Mouse (Mus musculus): ENCODE results near the gene Pym1. TPM values are rescaled to one million over a fixed set of nuclear protein-coding genes. Genes with fewer than 3 reads are reported as not detected.
A peak's percentile ranks its signal among the peaks of the same experiment; 100 is the strongest.
"Not testable (repeated sequence)": the region's sequence is repeated elsewhere in the genome, so short reads cannot be mapped to it uniquely, and the experiment has no call there.

The Pym1 gene
- polyA plus RNA-seq (2012; rRNA removed) = 38.3 and 44.6 TPM in 2 replicates

DNA sequence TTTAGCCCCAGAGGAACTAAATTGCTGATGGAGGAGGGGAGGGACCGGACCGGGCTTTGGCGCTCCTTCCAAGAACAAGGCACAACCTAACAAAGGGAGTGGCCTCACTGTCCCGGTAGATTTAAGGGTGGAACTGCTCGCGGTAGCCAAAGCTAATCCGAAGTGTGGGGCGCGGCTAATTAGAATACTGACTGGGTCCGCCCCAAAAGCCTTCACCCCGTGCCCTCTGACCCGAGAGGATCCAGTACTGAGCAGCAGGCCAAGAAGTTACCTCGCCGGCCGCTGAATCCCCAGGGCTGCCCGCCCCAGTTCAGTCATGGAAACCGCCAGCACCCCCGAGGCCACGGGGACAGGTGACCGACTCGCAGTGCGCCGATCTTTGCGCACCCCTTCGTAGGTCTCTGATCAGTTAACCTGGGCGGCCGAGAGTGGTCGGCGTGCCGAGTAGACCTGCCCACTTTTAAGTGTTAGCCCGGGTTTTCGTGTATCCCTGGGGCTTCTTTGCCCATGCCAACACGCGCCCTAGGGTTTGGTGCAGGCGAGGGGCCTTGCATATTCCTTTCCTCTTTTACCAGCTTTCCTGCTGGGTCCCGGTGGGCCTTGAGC is at the start of gene Pym1:
Gene Pym1 (plus strand): TSS at position 244 of the 606 bp plus-strand sequence.
- DNase-seq (ENCODE audit: extremely low spot score in 1 of 2, low spot score in 1 of 2) = peak; percentile 12 to 40

- no peak for DNase-seq (ENCODE audit: extremely low spot score in 1 of 2, low spot score in 1 of 2)
Observed at GRCm38 (mm10) chr10:128699006-128699405, 48.7 kb upstream of the Pym1 start.

DNA sequence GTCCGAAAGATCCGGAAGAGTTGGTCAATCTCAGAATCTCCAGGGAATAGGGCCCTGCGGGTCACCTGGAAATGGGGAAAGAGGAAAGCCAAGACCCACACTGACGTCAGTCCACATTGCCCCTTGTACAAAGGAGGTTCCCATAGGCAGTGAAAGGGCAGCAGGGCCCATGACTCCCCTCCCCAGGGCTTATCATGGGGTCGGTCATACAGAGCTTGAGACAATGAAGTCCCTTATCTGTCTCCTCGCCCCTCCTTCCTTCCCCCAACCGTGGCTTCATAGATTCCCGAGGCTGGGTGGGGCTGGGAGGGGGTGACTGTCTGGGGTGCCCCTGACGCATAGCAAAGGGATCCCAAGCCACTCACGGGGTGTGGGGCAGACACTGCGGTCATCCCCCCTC is 48.1 kb upstream of the Pym1 start:
- no peak for DNase-seq (ENCODE audit: extremely low spot score in 1 of 2, low spot score in 1 of 2)

- no peak for DNase-seq (ENCODE audit: extremely low spot score in 1 of 2, low spot score in 1 of 2)
Observed at GRCm38 (mm10) chr10:128700712-128701111, 47.0 kb upstream of the Pym1 start.

- no peak for DNase-seq (ENCODE audit: extremely low spot score in 1 of 2, low spot score in 1 of 2)
Observed at GRCm38 (mm10) chr10:128702328-128703007, 45.2 kb upstream of the Pym1 start.

- DNase-seq (ENCODE audit: extremely low spot score in 1 of 2, low spot score in 1 of 2) = no peak
Observed at GRCm38 (mm10) chr10:128703895-128704294, 43.8 kb upstream of the Pym1 start, which contains the start of gene Pmel. Pmel (plus strand) TSS chr10:128704195.

- DNase-seq (ENCODE audit: extremely low spot score in 1 of 2, low spot score in 1 of 2) = peak; percentile 55 to 83
Observed at GRCm38 (mm10) chr10:128704491-128705316, 43.0 kb upstream of the Pym1 start, which contains the start of gene Cdk2. Cdk2 (minus strand) TSS chr10:128705031.

- no peak for DNase-seq (ENCODE audit: extremely low spot score in 1 of 2, low spot score in 1 of 2)
Observed at GRCm38 (mm10) chr10:128705317-128705693, 42.4 kb upstream of the Pym1 start.

DNA sequence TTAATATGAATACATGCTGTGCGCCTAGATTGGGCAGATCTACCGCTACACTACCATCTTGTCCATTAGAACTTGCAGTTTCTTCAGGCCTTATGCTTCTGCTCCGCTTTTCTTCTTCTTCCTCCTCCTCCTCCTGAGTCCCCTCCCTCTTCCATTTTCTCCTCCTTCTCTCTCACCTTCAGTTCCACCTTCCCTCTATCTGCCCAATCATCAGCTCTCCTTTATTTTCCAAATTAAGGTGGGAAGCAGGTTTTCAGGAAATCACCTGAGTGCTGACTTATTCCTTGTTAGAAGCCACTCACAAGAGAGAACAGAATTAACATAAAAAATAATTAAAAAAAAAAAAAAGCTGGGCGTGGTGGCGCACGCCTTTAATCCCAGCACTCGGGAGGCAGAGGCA is 36.4 kb upstream of the Pym1 start:
- not testable (repeated sequence) for DNase-seq (ENCODE audit: extremely low spot score in 1 of 2, low spot score in 1 of 2)

DNA sequence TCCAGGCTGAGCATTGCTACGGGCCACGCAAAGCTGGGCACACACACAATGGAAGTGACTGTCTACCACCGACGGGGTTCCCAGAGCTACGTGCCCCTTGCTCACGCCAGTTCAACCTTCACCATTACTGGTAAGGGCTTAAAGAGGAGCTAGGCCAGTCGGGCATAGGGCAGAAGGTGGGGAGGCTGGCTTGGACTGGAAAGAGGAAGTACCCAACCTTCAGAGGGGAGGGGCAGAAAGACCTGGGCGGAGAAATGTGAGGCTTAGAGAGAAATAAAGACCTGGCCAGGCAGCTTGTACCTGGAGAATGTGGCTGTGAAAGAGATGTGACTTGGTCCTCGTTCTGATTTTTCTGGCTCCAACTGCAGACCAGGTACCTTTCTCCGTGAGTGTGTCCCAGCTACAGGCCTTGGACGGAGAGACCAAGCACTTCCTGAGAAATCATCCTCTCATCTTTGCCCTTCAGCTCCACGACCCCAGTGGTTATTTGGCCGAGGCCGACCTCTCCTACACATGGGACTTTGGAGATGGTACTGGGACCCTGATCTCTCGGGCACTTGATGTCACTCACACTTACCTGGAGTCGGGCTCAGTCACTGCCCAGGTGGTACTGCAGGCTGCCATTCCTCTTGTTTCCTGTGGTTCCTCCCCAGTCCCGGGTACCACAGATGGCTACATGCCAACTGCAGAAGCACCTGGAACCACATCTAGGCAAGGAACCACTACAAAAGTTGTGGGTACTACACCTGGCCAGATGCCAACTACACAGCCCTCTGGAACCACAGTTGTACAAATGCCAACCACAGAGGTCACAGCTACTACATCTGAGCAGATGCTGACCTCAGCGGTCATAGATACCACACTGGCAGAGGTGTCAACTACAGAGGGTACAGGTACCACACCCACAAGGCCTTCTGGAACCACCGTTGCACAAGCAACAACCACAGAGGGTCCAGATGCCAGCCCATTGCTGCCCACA is 31.8 kb upstream of the Pym1 start:
- no peak for DNase-seq (ENCODE audit: extremely low spot score in 1 of 2, low spot score in 1 of 2)

DNA sequence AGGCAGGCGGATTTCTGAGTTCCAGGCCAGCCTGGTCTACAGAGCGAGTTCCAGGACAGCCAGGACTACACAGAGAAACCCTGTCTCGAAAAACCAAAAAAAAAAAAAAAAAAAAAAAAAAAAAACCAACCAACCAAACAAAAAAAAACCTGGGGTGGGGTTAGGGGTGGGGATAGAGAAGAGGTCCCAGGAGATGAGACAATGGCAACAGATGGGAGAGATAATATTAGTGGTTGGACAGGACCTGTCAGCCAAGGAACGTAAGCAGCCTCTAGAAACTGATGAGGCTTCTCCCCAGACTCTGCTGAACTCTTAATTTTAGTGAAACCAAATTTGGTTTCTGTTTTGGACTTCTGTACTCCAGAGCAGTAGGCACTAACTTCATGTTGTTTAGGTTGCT is 22.2 kb upstream of the Pym1 start:
- DNase-seq (ENCODE audit: extremely low spot score in 1 of 2, low spot score in 1 of 2) = not testable (repeated sequence)

DNA sequence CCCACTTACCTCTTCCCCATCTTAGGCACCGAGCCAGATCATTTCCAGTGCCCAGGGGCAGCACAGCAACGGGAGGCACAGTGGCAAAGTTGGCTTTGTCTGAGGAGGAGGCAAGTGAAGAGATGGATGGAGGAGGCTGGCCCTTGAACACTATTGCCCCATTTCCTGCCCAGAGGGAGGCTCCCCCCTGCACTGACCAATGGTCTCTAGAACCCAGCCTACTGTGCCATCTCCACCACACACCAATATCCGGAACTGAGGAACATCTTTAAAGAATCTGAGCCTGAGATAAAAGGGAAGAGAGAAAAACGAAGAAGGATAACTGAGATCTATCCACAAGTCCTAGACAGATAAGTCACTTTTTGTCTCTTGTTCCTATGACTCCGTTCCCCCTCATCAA is 19.6 kb upstream of the Pym1 start:
- DNase-seq (ENCODE audit: extremely low spot score in 1 of 2, low spot score in 1 of 2) = no peak

DNA sequence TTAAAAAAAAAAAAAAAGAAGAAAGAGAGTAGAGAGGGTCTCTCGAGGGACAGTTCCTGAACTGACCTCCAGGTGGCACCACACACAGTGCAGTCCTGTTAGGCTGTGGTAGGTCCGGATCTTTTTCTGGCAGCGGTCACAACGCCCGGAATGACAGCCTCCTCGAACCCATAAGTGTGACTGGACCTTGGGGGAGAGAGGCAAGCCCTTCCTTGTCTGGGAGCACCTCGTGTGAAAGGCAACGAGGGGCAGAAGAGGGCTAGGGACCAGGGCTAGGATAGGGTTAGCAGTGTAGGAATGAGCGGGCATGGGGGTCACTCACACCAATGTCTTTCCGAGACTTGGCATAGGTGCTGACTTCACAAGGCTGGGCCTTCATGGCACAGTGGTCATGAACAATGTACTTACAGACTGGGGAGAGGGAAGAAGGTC is 16.7 kb upstream of the Pym1 start:
- peak in 1 of 2 experiments; percentile 81 for DNase-seq (ENCODE audit: extremely low spot score in 1 of 2, low spot score in 1 of 2)

DNA sequence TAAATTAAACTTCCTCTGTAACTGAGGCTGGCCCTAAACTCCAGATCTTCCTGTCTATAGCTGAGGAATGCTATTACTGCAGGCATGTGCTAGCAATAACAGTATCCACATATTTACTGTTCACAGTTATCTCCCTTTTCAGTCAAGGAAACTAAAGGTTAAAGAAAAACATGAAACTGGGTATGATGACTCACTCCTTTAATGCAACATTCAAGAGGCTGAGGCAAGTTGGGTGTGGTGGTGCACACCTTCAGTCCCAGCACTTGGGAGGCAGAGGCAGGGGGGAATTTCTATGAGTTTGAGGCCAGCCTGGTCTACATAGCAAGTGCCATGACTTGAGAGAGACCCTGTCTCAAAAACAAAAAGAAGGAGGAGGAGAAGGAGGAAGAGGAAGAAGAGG is 15.7 kb upstream of the Pym1 start:
- DNase-seq (ENCODE audit: extremely low spot score in 1 of 2, low spot score in 1 of 2) = no peak

DNA sequence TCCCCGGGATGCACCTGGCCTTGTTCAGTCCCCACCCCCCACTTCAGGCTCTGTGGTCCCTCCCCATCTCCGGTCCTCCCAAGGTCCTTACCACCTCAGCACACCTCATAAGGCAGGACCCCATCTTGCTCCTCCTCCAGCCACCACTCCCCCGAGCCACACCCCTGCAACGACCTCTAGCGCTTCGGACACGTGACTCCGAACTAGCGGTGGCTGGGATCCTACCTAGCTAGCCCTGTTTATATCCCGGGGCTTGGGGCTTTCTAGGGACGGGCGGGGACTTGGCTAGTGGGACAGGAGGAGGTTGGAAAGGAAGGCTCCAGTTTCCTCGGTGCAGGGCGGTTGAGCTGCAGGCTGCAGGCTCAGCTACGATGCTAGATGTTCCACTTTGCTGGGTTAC is 10.3 kb upstream of the Pym1 start:
- DNase-seq (ENCODE audit: extremely low spot score in 1 of 2, low spot score in 1 of 2) = peak in 1 of 2 experiments; percentile 15

DNA sequence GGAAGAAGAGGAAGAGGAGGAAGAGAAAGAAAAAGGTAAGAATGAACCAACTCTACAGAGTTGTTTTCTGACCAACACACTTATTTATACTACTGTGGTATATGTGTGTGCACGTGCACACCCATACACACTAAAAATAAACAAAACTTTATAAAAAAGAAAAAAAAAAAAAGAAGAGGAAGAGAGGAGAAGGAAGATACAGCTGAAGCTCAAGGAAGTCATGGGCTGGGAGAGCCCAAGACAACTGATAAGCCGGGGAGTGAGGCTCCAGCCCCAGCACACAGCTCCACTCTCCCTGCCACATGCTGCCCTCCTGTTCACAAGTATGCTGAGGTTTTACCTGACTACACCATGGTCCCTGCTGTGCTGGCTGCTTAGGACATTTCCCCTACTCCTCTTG is 7.4 kb upstream of the Pym1 start:
- no peak for DNase-seq (ENCODE audit: extremely low spot score in 1 of 2, low spot score in 1 of 2)

- DNase-seq (ENCODE audit: extremely low spot score in 1 of 2, low spot score in 1 of 2) = no peak
Observed at GRCm38 (mm10) chr10:128742616-128743015, 5.1 kb upstream of the Pym1 start.

DNA sequence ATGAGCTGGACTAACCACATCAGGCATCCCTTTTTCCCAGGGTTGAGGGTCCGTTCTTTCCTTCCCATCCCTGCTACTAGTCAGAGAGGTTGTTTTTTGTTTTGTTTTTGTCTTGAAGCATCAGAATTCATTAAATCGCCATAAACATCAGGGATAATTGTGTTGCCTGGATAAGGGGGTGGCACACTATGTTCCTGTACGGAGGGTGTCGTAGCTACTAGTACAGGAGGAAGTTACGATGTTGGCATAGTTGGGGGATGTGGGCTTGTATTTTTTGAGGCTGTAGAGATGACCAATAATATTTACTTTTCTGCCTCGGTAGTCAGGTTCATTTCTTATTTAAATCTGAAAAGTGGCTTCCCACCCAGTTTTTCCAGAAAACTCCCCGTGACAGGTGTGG is 4.5 kb upstream of the Pym1 start:
- DNase-seq (ENCODE audit: extremely low spot score in 1 of 2, low spot score in 1 of 2) = peak in 1 of 2 experiments; percentile 7

DNA sequence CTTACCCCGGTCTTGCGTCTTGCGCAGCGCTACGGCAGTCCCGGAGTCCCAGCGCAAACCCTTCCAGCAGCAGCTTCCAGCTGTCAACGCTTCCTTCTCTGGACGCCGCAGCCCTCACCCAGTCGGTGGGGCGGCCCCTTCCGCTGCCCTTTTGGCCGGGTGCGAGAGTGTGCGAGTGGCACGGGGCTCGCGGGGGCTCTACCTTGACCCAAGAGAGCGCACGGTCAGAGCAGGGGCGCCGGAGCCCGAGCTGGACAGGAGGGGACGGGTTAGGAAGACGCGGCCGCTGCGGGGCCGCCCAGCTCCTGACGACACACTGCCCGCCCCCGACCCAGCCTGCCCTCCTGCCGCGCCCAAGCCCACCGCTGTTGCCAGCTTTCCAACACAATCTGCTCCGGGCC is 3.9 kb upstream of the Pym1 start:
- peak in 1 of 2 experiments; percentile 48 for DNase-seq (ENCODE audit: extremely low spot score in 1 of 2, low spot score in 1 of 2)

- no peak for DNase-seq (ENCODE audit: extremely low spot score in 1 of 2, low spot score in 1 of 2)
Observed at GRCm38 (mm10) chr10:128744211-128744610, 3.5 kb upstream of the Pym1 start.

Data from frontal cortex, adult 2 months (tissue).